Mouse (Mus musculus) heart, postnatal 4 days (tissue): ENCODE measurements around the gene Scube2. TPM values are rescaled to one million over a fixed set of nuclear protein-coding genes. Genes with fewer than 3 reads are reported as not detected.
A peak's percentile ranks its signal among the peaks of the same experiment; 100 is the strongest.

Source experiments
- DNase-seq: peaks from one replicate; pipeline ENCODE4 v3.0.0; 2021
- total RNA-seq, 2 experiments: library from RNA; stranded (reverse); gene quantifications; 2 replicates each; pipeline ENCODE4 v1.2.3; 2021

Gene Scube2
- 10 to 100 TPM; 13.7 to 15.4 TPM for total RNA-seq

DNA sequence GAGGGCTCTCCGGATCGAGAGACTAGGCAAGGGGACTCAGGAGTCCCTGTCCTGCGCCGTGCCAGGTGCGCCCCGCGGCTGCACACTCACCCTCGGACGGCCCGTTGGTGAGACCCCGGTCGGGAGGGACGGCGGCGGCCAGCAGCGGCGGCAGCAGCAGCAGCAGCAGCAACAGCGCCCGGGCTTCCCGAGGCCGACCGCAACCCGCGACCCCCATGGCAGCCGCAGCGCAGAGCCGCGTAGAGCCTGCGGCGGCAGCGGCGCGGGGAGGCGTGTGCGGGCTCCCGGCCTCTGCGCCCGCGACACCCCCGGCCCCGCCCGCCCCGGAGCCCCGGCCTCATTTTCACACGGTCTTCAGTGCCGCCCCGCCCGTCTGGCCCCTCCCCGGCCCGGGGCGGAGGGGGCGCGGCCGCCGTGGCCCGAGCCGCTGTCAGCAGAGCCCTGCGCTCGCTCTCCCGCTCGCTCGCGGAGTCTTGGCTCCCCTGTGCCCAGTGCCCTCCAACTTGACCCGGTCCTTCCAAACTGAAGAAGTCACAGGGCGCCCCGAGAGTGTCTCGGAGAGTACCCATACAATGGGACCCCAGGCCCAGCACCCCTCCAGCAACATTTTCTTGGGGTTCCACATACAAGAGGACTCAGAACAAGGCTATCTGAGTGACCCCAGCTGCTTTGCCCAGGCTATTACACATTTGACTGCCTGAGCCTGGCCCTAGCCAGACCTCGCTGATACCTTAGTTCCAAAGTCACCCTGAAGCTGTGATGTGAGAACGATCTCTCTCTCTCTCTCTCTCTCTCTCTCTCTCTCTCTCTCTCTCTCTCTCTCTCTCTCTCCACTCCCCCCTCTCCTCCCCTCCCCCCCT is at the start of gene Scube2:
Gene Scube2 (minus strand): TSS at position 310 of the 860 bp plus-strand sequence.
- peak; percentile 52 for DNase-seq

- DNase-seq, result no peak
Observed at GRCm38 (mm10) chr7:109906165-109906564, 40.7 kb upstream of the Scube2 start.

- DNase-seq, result no peak
Observed at GRCm38 (mm10) chr7:109900921-109901320, 35.4 kb upstream of the Scube2 start.

DNA sequence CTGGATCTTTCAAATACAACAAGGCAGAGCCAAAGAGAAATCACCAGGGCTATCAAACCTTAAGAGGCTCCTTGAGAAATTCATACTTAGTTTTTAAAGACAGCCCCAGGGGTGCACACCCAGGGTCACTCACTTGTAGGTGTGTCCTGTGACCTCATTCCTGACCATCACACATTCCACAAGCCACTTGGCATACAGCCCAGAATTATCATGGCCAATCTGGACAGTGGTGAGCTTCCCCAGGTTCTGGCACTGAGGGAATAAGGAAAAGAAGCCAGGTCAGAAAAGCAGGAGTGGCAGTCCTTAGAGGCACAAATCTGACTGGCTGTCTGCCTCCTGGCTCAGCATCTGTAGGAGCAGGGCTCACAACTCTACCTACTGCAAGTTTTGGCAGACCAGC is 33.4 kb upstream of the Scube2 start:
- no peak for DNase-seq

- peak; percentile 88 for DNase-seq
Observed at GRCm38 (mm10) chr7:109892530-109892929, 27.1 kb upstream of the Scube2 start.

DNA sequence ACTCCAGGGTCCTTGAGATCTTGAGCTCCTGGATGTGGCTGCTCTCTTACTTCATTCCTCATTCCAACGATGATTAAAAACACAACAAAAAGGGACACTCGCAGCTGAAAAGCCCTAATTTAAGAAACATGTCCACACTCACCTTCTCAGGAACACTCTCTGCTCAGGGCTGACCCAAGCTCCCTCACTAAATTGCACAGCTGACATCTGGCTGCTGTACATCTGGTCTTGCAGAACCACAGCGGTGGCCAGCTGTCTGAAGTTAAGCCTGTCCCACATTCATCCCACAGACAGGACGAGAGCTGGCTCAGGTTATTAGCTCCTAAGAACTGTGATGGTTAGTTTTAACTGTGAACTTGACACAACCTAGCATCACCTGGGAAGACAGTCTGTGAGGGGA is 26.3 kb upstream of the Scube2 start:
- no peak for DNase-seq

DNA sequence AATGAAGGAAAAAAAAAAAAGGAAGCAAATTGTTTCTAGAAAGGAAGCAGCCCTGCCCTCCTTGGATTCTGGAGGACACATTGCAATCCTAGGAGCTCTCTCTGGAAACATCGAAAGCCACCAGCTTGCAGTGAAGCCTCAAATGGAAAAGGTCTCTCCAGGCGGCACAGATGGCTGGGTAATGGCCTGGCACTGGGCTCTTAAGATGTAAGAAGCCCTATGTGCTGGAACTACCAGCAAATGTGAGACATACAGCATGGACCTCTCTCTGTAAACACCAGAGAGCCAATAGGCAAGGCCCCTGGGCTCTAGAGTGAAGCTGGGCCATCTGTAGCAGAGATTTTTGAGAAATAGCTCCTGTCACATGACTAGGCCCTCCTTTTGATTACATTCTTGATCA is 24.8 kb upstream of the Scube2 start:
- no peak for DNase-seq

GRCm38 (mm10) chr7:109889300-109889699 is 23.8 kb upstream of the Scube2 start:
- no peak for DNase-seq

DNA sequence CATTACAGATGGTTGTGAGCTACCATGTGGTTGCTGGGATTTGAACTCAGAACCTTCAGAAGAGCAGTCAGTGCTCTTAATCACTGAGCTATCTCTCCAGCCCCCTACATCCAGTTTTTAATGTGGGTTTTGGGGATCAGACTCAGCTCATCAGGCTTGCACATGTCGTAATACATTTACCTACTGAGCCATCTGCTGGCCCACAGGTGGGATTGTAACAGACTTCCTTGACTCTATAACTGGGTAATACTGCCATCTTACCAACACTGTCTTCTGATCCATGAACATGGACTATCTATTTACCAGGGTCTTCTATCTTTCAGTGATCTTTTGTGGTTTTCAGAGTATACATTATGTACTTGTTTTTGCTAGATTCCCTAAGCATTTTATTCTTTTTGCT is 20.8 kb upstream of the Scube2 start:
- no peak for DNase-seq

- no peak for DNase-seq
Observed at GRCm38 (mm10) chr7:109882574-109882973, 17.1 kb upstream of the Scube2 start.

- no peak for DNase-seq
Observed at GRCm38 (mm10) chr7:109881561-109882099, 16.2 kb upstream of the Scube2 start.

DNA sequence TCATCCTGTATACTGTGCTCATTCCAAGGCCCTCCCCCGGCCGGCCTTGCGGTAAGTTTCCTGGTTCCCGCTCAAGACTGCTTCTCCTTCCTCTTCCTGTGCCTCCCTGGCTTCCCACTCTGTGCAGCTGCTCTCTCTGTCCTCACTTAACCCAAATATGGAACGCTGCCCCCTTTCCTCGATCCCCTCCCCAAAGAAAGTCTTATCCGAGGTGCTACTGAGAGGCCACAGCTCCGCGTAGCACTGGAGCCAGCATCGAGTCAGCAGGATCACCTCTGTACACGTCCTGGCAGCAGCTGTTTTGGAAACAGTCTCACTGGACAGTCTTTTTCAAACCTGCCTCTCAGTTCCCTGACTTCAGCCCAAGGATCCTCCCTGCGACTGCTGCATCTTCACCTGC is 13.7 kb upstream of the Scube2 start:
- peak; percentile 27 for DNase-seq

- peak; percentile 25 for DNase-seq
Observed at GRCm38 (mm10) chr7:109876085-109876484, 10.6 kb upstream of the Scube2 start.

- DNase-seq, result no peak
Observed at GRCm38 (mm10) chr7:109875598-109875997, 10.1 kb upstream of the Scube2 start.

GRCm38 (mm10) chr7:109875033-109875432 is 9.6 kb upstream of the Scube2 start:
- DNase-seq, result no peak

- no peak for DNase-seq
Observed at GRCm38 (mm10) chr7:109873170-109873569, 7.7 kb upstream of the Scube2 start.

GRCm38 (mm10) chr7:109871232-109871631 is 5.8 kb upstream of the Scube2 start:
- no peak for DNase-seq

DNA sequence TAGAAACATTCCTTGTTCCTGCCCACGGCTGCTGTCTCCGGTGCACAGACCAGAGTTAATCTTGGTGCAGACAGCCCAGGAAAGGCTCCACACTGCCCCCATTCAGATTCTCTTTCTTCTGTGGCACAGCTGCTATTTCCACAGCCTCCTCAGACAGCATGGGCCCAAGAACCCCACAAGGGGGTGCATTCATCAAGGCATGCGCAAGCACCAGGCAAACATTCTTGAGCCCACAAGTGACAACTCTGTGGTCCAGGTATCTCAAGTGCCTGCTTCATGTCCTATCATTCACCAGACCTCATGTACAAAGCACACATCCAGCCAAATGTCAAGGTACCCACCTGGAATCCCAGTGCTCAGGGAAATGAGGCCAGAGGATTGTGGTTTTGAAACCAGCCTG is 3.0 kb upstream of the Scube2 start:
- DNase-seq, result no peak

- DNase-seq, result no peak
Observed at GRCm38 (mm10) chr7:109866643-109867042, 1.2 kb upstream of the Scube2 start.

GRCm38 (mm10) chr7:109863561-109863960 is 1.9 kb downstream of the Scube2 start:
- no peak for DNase-seq

DNA sequence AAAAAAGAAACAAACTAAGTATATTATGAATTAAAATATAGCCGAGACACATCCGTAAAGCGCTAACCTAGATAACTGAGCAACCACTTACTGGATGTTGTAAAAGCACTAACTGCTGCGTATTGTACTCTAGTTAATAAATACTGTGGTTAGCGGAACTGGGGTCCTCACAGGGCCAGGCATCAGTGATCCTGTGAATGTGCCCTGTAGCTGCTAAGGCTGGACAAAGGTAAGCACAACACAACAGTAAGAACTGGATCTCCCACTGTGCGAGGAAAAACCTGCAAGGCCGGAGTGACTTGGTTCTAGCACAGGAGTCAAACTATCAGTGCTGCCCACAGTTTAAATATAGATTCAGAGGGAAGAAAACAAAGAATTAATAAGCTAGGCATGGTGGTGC is 5.3 kb downstream of the Scube2 start:
- DNase-seq, result no peak

DNA sequence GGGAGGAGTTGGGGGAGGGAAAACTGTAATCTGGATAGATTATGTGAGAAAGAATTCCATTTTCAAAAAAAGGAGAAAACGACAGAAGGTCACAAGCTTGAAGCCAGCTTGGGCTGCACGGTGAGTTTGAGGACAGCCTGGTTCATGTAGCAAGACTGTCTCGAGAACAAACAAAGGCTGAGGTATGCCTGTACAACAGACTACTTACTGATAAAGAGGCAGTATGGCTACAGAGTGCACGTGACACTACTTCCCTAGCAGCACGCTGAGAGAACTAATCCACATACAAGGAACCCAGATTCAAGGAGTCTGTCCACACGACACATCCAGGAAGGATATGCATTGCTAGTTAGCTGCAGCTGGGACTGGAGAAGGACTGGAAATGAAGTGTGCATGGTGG is 6.1 kb downstream of the Scube2 start:
- DNase-seq, result no peak

GRCm38 (mm10) chr7:109852752-109853212 is 12.7 kb downstream of the Scube2 start:
- peak; percentile 32 for DNase-seq

- no peak for DNase-seq
Observed at GRCm38 (mm10) chr7:109852017-109852416, 13.5 kb downstream of the Scube2 start.
